Mouse (Mus musculus) liver, embryonic 16.5 days (tissue): ENCODE data around the gene Guk1. TPM values are rescaled to one million over a fixed set of nuclear protein-coding genes. Genes with fewer than 3 reads are reported as not detected.

Experiments used
- ATAC-seq: fragments of 200-750 bp; cut with Nextera tagmentation; 2 replicates; pipeline ENCODE4 v1.8.0; 2017; ENCODE audit warnings: low read depth, mild to moderate bottlenecking, moderate number of reproducible peaks, moderate library complexity
- H3K27ac ChIP-seq: fragments of 300-500 bp; sonication (generic); 2 replicates; pipeline ENCODE4 v1.5.1; 2014; ENCODE audit warnings: mild to moderate bottlenecking, low read length
- H3K27me3 ChIP-seq: fragments of 300-500 bp; sonication (generic); 2 replicates; pipeline ENCODE4 v1.6.1; 2014; ENCODE audit warnings: low read depth, low read length, mixed read lengths; ENCODE audit not compliant: control insufficient read depth, insufficient read depth
- H3K36me3 ChIP-seq: fragments of 300-500 bp; sonication (generic); 2 replicates; pipeline ENCODE4 v1.6.1; 2014; ENCODE audit warnings: mild to moderate bottlenecking; ENCODE audit not compliant: control insufficient read depth, insufficient read depth
- H3K4me1 ChIP-seq: fragments of 300-500 bp; sonication (generic); 2 replicates; pipeline ENCODE4 v1.6.1; 2014; ENCODE audit warnings: low read depth, low read length, mixed read lengths; ENCODE audit not compliant: control insufficient read depth
- H3K4me2 ChIP-seq: fragments of 300-500 bp; sonication (generic); 2 replicates; pipeline ENCODE4 v1.6.1; 2014; ENCODE audit warnings: low read depth, low read length, mixed read lengths
- H3K4me3 ChIP-seq: fragments of 300-500 bp; sonication (generic); 2 replicates; pipeline ENCODE4 v1.5.1; 2014; ENCODE audit warnings: low read depth, mild to moderate bottlenecking, low read length
- H3K9ac ChIP-seq: fragments of 300-500 bp; sonication (generic); 2 replicates; pipeline ENCODE4 v1.6.1; 2014; ENCODE audit warnings: low read depth, low read length
- H3K9me3 ChIP-seq: fragments of 300-500 bp; sonication (generic); replicated peaks from 2 replicates; pipeline ENCODE4 v1.6.1; 2016; ENCODE audit warnings: low read length; ENCODE audit not compliant: control insufficient read depth
- WGBS: fragments of 180-500 bp; shearing (Covaris S2); extraction: QIAGEN DNeasy Blood & Tissue Kit; methylation state at CpG from one replicate; pipeline ENCODE4 v1.1.7; 2014; ENCODE audit not compliant: insufficient replicate concordance; 5-methylcytosine and 5-hydroxymethylcytosine counted together
- polyA plus RNA-seq: library from polyadenylated mRNA; unstranded; fragments of >200 nt; fragmentation: Nextera tagmentation; extraction: Ambion mirVana; gene quantifications from 2 replicates; pipeline ENCODE4 v1.2.1, GENCODE M21; 2015

Guk1 gene
- polyA plus RNA-seq, 1 experiment from 2014 or later: 55.0 TPM

- H3K27me3 ChIP-seq: no peaks in the 10 kb centered on the region
- WGBS: 2% methylated on average over 21 of the region's 21 CpGs
- peaks cover 4% of the 10 kb centered on the region; the same call in 1 of the 2 replicates for H3K36me3 ChIP-seq
- no peak for ATAC-seq
- H3K4me3 ChIP-seq: peak overlapping the region; percentile 91
- H3K9ac ChIP-seq: peak overlapping the region; percentile 99
- H3K4me2 ChIP-seq: peak overlapping the region; percentile 83
- peaks cover 63% of the 10 kb centered on the region for H3K4me1 ChIP-seq
- H3K27ac ChIP-seq: peak overlapping the region; percentile 97
- no peaks in the 10 kb centered on the region for H3K9me3 ChIP-seq
These were observed 35.0 kb upstream of the Guk1 start for GRCm38 (mm10) chr11:59226787-59227603.

GRCm38 (mm10) chr11:59226251-59226650 lies 34.2 kb upstream of the Guk1 start:
- Histone ChIP-seq H3K36me3 (peaks cover 4% of the 10 kb centered on the region; the same call in 1 of the 2 replicates), H3K4me3 (peak overlapping the region; percentile 91), H3K9ac (peak overlapping the region; percentile 99; the same call in 1 of the 2 replicates), H3K27me3 (no peaks in the 10 kb centered on the region), H3K4me2 (peak overlapping the region; percentile 83), H3K9me3 (no peaks in the 10 kb centered on the region), H3K4me1 (peaks cover 63% of the 10 kb centered on the region), H3K27ac (peak overlapping the region; percentile 97; the same call in 1 of the 2 replicates)
- 33% methylated on average over 3 of the region's 3 CpGs for WGBS
- ATAC-seq: no peak

GRCm38 (mm10) chr11:59225167-59225566 lies 33.2 kb upstream of the Guk1 start:
- no peaks in the 10 kb centered on the region for H3K9me3 ChIP-seq
- H3K36me3 ChIP-seq: peaks cover 8% of the 10 kb centered on the region; the same call in 1 of the 2 replicates
- peaks cover 61% of the 10 kb centered on the region for H3K4me1 ChIP-seq
- no peak overlapping the region; the same call in 1 of the 2 replicates for H3K27ac ChIP-seq
- H3K4me2 ChIP-seq: peak overlapping the region; percentile 83
- H3K27me3 ChIP-seq: no peaks in the 10 kb centered on the region
- 19% methylated on average over 2 of the region's 2 CpGs for WGBS
- no peak overlapping the region for H3K9ac ChIP-seq
- no peak for ATAC-seq
- H3K4me3 ChIP-seq: no peak overlapping the region

- Histone ChIP-seq H3K9me3 (no peaks in the 10 kb centered on the region), H3K36me3 (peaks cover 11% of the 10 kb centered on the region; the same call in 1 of the 2 replicates), H3K4me2 (no peak overlapping the region), H3K4me1 (peaks cover 61% of the 10 kb centered on the region), H3K27ac (no peak overlapping the region), H3K9ac (no peak overlapping the region), H3K27me3 (no peaks in the 10 kb centered on the region), H3K4me3 (no peak overlapping the region)
- ATAC-seq: no peak
- WGBS: 11% methylated on average over 2 of the region's 2 CpGs
These were observed 32.5 kb upstream of the Guk1 start for GRCm38 (mm10) chr11:59224470-59224869.

- Histone ChIP-seq H3K4me3 (no peak overlapping the region), H3K36me3 (peaks cover 13% of the 10 kb centered on the region; the same call in 1 of the 2 replicates), H3K27me3 (no peaks in the 10 kb centered on the region), H3K4me2 (no peak overlapping the region), H3K9me3 (no peaks in the 10 kb centered on the region), H3K4me1 (peaks cover 59% of the 10 kb centered on the region), H3K27ac (no peak overlapping the region), H3K9ac (no peak overlapping the region)
- WGBS: 67% methylated on average over 3 of the region's 3 CpGs
- no peak for ATAC-seq
These were observed 32.0 kb upstream of the Guk1 start for GRCm38 (mm10) chr11:59224025-59224424.

GRCm38 (mm10) chr11:59222306-59222705 lies 30.3 kb upstream of the Guk1 start:
- Histone ChIP-seq H3K27ac (no peak overlapping the region), H3K4me3 (no peak overlapping the region), H3K36me3 (peaks cover 16% of the 10 kb centered on the region; the same call in 1 of the 2 replicates), H3K4me1 (peaks cover 55% of the 10 kb centered on the region), H3K9ac (no peak overlapping the region), H3K27me3 (no peaks in the 10 kb centered on the region), H3K4me2 (no peak overlapping the region), H3K9me3 (no peaks in the 10 kb centered on the region)
- 59% methylated on average over 4 of the region's 4 CpGs for WGBS
- peak; percentile 28; the same call in 1 of the 2 replicates for ATAC-seq

GRCm38 (mm10) chr11:59221604-59222003 lies 29.6 kb upstream of the Guk1 start:
- H3K9ac ChIP-seq: no peak overlapping the region
- peaks cover 51% of the 10 kb centered on the region for H3K4me1 ChIP-seq
- peaks cover 16% of the 10 kb centered on the region; the same call in 1 of the 2 replicates for H3K36me3 ChIP-seq
- H3K9me3 ChIP-seq: no peaks in the 10 kb centered on the region
- H3K27me3 ChIP-seq: no peaks in the 10 kb centered on the region
- no peak for ATAC-seq
- H3K27ac ChIP-seq: no peak overlapping the region
- H3K4me3 ChIP-seq: no peak overlapping the region
- no peak overlapping the region for H3K4me2 ChIP-seq

- Histone ChIP-seq H3K4me3 (no peak overlapping the region), H3K36me3 (peaks cover 24% of the 10 kb centered on the region; the same call in 1 of the 2 replicates), H3K27ac (no peak overlapping the region), H3K4me1 (peaks cover 27% of the 10 kb centered on the region), H3K9ac (no peak overlapping the region), H3K9me3 (no peaks in the 10 kb centered on the region), H3K4me2 (no peak overlapping the region), H3K27me3 (no peaks in the 10 kb centered on the region)
- 0 out of 2 replicates have a peak, but pooled peaks have one; percentile 19 for ATAC-seq
These were observed 27.1 kb upstream of the Guk1 start for GRCm38 (mm10) chr11:59219064-59219463.

- ATAC-seq: no peak
- WGBS: 80% methylated on average over 4 of the region's 4 CpGs
- Histone ChIP-seq H3K9me3 (no peaks in the 10 kb centered on the region), H3K4me3 (no peak overlapping the region), H3K36me3 (peaks cover 21% of the 10 kb centered on the region; the same call in 1 of the 2 replicates), H3K27ac (no peak overlapping the region), H3K4me2 (no peak overlapping the region), H3K27me3 (no peaks in the 10 kb centered on the region), H3K4me1 (peaks cover 21% of the 10 kb centered on the region), H3K9ac (no peak overlapping the region)
These were observed 26.5 kb upstream of the Guk1 start for GRCm38 (mm10) chr11:59218389-59218998.
